Mouse (Mus musculus) skeletal muscle tissue, adult 2 months (tissue): ENCODE results near the gene Runx2.
A peak's percentile ranks its signal among the peaks of the same experiment; 100 is the strongest.

Experiments used
- DNase-seq: peaks from one replicate; pipeline ENCODE4 v3.0.0-alpha.2; 2012; ENCODE audit warnings: low read depth, low spot score

Gene Runx2

GRCm38 (mm10) chr17:44714116-44714515 lies 100.5 kb downstream of the Runx2 start:
- no peak for DNase-seq

- no peak for DNase-seq
These were observed 101.2 kb downstream of the Runx2 start for GRCm38 (mm10) chr17:44713404-44713803.

GRCm38 (mm10) chr17:44709516-44710252 lies 104.9 kb downstream of the Runx2 start:
- peak; percentile 80 for DNase-seq

GRCm38 (mm10) chr17:44707956-44708355 lies 106.6 kb downstream of the Runx2 start:
- DNase-seq = no peak

GRCm38 (mm10) chr17:44706531-44706930 lies 108.1 kb downstream of the Runx2 start:
- DNase-seq = no peak

GRCm38 (mm10) chr17:44702506-44703298 lies 111.9 kb downstream of the Runx2 start:
- no peak for DNase-seq

- no peak for DNase-seq
These were observed 113.1 kb downstream of the Runx2 start for GRCm38 (mm10) chr17:44701531-44701930.

DNA sequence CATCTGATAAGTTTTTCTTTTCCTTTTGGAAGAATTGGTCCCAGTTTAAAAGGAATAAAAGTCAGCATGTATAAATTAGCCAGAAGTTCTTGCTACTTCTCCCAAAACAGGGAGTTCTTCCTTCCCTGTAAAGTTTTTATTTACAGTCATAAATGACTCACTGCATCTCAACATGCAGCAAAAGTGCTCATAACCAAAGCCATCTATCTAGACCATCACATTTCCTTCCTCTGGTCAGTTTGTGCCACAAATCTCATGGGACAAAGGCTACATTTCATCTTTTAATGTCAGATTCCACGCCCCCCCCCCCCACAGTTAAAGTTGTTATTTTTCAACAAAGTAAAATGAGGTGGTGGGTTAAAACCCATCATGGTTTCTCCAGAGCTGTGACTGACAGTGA lies 114.3 kb downstream of the Runx2 start:
- no peak for DNase-seq

DNA sequence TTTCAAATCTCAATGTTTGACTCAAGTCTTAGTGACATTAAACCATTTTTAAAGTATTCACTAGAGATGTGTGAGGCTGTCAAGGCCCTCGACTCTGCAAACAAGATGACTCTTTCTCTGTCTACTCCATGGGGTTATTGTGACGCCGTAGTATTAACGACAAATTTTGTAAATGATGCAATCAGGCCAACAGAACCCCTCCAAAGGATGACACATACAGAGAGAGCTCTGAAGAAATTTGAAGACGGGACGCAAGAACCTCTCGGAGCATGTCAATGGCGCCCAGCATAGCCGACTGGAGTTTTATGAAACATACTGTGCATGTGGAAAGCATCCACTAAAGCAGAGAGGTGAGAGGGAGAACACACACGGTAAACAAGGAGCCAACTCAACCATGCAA lies 117.5 kb downstream of the Runx2 start:
- DNase-seq = no peak

GRCm38 (mm10) chr17:44693552-44693951 lies 121.0 kb downstream of the Runx2 start:
- no peak for DNase-seq

GRCm38 (mm10) chr17:44691517-44691916 lies 123.1 kb downstream of the Runx2 start:
- no peak for DNase-seq

- DNase-seq = no peak
These were observed 124.1 kb downstream of the Runx2 start for GRCm38 (mm10) chr17:44690410-44691035.

- peak; percentile 55 for DNase-seq
These were observed 126.3 kb downstream of the Runx2 start for GRCm38 (mm10) chr17:44688306-44688705.

DNA sequence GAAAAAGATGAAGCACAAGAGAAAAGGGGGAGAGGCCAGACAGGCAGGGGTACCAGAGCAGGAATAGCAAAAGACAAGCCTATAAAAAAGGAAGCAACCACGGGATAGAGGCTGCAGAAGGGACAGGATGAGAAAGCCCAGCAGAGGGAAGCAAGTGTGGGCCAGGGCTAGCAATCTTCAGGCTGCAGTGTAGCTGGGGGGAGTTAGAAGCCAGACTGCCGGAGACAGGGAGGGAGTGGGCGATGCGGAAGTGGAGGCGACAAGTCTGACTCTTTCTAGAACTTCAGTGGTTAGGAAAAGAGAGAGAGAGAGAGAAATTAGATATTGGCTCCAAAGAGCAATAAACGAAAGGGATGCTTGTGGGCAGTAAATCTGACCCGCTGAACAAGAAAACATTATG lies 129.1 kb downstream of the Runx2 start:
- DNase-seq = no peak

- no peak for DNase-seq
These were observed 131.6 kb downstream of the Runx2 start for GRCm38 (mm10) chr17:44683026-44683425.

DNA sequence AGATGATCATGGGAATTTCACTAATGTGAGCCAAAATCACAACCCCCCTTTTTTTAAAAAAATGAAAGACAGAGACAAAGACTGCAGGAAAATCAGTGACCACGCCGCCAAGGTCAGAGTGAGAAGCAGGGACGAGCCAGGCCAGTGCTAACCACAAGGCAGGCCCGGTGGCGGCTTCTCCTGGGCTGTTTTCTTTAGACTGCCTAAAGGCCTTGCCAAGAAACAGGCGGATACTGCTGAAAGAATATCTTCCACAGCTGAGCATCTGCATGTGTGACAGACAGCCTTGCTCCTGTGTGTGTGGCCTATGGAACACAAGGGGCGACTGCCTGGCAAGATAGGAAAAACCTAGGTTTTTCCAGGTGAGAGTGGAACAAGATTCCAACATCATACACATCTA lies 136.8 kb downstream of the Runx2 start:
- DNase-seq = peak; percentile 43

GRCm38 (mm10) chr17:44672806-44673205 lies 141.8 kb downstream of the Runx2 start:
- no peak for DNase-seq

DNA sequence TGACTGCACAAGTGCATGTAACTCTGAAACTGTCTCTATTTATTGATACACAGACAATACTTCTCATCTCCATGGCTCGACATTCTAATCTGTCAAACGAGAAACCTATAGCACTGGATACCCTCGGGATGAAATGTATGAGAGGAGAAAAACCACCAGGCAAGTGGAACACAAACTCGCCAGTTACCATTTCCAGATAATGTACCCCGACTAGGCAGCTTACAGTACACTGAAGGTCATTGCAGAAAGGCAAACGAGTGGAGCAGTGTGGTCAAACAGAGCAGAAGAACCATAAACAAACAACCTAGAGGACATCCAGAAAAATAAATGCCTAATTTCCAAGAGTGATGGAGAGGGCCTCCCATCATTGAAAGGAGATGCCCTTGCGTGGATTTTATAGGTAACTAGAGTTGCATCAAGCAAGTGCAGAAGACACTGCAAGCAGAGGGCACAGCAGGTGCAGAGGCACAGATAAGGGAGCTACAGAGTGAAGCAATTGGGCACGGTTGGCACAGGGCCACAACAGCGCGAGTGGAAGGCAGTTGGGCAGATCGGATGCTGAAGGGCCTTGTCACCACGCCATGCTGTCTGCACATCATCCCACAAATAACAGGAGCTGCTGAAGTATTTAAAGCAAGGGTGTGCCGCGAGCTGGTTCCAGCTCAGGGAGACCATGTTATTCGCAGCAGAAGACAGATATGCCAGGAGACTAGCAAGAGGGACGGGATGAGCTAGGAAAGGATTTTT lies 142.5 kb downstream of the Runx2 start:
- DNase-seq = peak; percentile 61

DNA sequence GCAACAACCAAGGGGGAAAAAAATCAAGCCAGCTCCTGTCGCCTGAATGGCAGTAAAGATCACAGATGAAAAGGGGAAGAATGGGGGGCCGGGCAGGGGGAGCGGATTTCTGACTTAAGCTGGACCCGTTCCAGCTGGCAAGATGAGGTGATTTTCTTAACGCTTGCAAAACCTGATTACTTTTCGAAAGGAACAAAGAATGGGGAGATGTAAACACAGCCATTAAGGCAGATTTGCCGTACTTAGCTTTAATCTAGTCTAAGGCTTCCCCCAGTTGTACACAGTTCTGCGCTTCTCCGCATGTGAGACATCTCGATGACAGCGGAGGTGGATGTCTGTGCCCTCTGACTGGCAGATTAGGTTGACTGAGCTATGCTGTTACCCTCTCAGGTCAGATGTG lies 144.6 kb downstream of the Runx2 start:
- DNase-seq = no peak

DNA sequence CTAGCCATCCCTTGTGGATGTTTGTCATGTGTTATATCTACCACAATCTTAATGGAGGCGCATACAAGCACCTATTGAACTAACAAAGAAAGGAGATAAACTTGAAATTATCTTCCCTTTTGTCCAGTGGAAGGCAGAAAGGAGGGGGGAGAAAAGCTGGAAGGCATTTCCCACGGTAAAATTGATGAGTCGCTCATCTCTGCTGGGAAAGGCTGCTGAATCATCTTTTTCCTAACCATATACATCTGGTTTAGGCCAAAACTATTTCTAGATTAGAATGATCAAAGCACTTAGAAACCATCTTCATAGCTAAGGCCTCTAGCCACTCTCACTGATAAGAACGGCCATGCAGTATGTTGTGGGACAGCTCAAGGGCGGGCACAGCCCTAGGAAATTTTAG lies 147.3 kb downstream of the Runx2 start:
- no peak for DNase-seq

DNA sequence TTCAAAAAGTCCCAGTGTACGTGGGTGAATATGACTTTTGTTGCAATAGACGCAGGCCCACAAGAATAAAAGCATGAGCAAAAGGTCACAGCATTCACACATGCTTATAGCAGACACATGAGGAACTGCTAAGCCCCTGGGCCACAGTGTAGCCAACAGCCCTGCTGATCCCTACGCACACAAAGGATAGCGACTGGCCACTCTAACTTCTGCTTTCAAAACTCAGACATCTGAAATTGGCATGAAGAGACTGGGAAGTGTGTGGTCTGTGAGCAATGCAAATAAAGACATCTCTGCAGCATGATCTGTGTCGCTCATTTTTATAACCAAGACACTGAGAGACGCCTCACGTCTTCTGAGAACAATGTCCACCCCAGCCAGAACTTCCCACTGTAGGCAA lies 150.7 kb downstream of the Runx2 start:
- no peak for DNase-seq

DNA sequence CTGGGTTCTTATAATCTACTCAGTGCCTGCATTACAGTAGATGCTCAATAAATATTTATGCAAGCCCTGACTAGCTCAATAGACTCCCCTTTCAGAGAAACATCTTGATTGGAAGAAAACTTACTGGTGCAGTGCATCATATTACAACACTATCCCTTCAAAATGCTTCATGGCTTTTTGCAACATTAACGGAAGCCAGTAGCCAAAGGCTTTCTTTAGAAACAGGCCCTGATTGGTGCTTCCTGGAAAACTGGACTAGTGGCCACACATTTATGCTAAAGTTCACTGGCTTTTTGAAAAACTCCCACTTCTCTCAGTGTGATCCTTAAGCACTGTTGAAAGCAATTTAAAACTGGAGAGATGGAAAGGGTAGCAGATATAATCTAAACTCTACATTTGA lies 151.4 kb downstream of the Runx2 start:
- DNase-seq = no peak
